Mouse (Mus musculus) T-helper 17 cell (primary cell): Measurements from ENCODE around the gene Spg11.
"Not testable (repeated sequence)": the region's sequence is repeated elsewhere in the genome, so short reads cannot be mapped to it uniquely, and the experiment has no call there.

Experiments used
- in situ Hi-C, 2 experiments: fragments of 300-600 bp; cut with MboI, MseI; formaldehyde crosslinking; loops; 1 replicate in 1 of 2; 2 replicates in 1 of 2; pipeline ENCODE4 v1.15.1; 2025; ENCODE audit warnings: high pct_unique_total_duplicates in 2 of 2

Gene Spg11

DNA sequence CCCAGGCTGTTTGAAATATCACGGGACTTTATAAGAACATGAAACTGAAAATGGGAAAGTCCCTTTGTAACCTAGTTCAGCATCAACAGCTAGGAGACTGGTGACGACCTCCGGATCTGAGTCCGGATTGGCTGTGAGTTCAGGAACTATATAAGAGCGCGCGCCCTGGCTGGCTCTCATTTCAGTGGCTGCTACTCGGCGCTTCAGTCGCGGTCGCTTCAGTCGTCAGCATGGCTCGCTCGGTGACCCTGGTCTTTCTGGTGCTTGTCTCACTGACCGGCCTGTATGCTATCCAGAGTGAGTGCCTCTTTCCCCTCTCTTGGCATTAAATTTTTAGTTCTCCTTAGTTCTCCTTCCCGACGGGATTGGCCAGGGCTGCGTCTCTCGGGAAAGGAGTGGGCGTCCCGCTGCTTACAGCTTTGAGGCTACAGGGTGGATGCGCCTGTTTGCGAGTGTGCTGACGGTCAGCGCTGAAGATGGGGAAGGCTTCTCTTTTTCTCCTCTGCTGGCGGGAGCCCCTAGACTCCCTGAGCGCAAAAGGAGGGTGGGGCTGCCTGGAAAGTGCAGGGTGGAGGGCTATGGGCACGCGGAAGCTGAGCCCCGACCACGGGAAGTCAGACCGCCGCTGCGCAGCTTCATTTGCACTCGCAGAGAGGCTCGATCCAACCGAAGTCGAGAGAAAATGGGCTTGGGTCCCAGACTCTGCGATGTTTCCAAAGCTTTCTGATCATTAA lies 29.5 kb upstream of the Spg11 start, which contains the start of gene B2m:
B2m (plus strand) TSS at position 179 of the 734 bp plus-strand sequence.
- in situ Hi-C loops, result loop anchor here in 1 of 2 experiments (10.0 kb wide), 1 partner anchor 1703 kb away; no protein-coding TSS in a partner anchor

- in situ Hi-C loops, result loop anchor here in 1 of 2 experiments (10.0 kb wide), 1 partner anchor 1702 kb away; no protein-coding TSS in a partner anchor
Observed at GRCm38 (mm10) chr2:122146687-122147086, 28.5 kb upstream of the Spg11 start.

- in situ Hi-C loops, result loop anchor here in 1 of 2 experiments (10.0 kb wide), 1 partner anchor 1701 kb away; no protein-coding TSS in a partner anchor
Observed at GRCm38 (mm10) chr2:122145756-122146155, 27.6 kb upstream of the Spg11 start.

GRCm38 (mm10) chr2:122143111-122143510 lies 24.9 kb upstream of the Spg11 start:
- in situ Hi-C loops, result loop anchor here in 1 of 2 experiments (10.0 kb wide), 1 partner anchor 1698 kb away; no protein-coding TSS in a partner anchor

DNA sequence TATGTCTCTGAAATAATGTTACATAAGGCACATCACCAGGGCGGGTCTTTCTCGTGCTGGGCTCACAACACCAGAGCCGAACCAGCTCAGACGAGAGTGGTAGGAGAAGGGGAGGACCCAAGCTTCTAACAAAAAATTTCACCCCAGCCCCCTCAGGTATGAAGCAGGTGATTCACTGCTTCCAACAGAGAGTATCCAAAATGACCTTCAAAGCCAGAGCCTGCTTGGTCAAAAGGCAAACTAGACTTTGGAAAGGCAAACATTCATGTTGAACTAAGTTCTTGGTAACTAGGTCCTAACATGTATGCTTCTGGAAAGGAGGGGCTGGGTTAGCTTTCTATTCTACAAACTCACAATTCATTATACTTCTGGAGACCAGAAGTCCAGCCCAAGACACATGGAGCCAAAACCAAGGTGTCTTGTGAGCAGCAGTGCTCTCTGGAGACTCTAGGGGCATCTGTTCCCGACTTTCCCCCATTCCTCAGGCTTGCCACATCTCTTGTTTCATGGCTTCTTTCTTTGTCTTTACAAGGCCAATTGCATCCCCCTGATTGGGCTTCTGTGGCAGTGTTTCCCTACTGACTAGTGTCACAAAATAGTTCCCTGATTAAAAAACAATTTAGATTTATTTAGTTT lies 23.3 kb upstream of the Spg11 start:
- in situ Hi-C loops, result loop anchor here in 1 of 2 experiments (10.0 kb wide), 1 partner anchor 1697 kb away; no protein-coding TSS in a partner anchor

GRCm38 (mm10) chr2:122140815-122141214 lies 22.6 kb upstream of the Spg11 start:
- in situ Hi-C loops, result loop anchor here in 1 of 2 experiments (10.0 kb wide), 1 partner anchor 1696 kb away; no protein-coding TSS in a partner anchor

DNA sequence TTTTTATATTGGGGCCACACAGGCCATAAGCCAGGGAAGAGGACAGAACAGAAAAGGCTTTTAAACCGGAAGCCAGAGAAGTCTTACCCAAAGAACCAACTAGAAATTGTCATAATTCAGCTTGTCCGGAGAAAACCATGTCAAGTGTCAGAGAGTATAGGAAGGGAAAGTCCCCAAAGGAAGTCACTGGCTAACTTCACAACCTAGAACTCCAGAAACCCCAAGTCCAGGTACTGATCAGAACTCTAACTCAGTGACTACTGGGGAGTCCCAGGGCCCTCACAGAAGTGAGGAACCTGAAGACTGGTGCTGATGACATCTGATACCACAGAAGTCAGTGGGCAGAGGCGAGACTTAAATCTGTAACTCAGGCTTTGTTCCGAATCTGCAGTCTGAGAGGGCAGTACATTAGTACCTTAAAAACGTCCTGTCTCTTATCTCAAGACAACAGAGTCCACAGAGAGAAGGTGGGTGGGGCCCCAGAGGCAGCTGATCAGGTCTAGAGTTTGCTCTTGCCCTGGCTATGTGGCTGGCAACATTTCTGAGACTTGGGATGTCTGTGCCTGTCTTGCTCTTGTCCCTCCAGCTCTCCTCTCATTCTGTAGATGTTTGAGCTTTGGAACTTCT lies 19.8 kb upstream of the Spg11 start:
- in situ Hi-C loops, result no loop called here

DNA sequence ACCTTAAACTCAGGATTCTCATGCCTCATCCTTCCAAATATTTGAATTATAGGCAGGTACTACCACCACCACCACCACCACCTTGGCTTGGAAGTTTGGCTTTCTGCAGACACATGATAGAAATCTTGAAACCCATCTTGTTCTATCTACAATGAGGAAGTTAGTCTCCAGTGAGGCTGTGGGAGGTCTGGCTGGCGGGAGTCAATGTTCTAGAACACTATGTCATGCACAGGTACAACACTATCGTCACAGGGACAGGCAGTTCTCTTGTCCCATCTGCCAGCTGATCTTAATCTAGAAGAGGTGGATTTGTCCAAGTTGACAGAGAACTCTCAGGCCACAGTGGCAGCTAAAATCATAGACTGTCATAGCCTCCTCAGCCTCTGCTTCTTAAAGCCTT lies 14.4 kb upstream of the Spg11 start:
- in situ Hi-C loops, result no loop called here

DNA sequence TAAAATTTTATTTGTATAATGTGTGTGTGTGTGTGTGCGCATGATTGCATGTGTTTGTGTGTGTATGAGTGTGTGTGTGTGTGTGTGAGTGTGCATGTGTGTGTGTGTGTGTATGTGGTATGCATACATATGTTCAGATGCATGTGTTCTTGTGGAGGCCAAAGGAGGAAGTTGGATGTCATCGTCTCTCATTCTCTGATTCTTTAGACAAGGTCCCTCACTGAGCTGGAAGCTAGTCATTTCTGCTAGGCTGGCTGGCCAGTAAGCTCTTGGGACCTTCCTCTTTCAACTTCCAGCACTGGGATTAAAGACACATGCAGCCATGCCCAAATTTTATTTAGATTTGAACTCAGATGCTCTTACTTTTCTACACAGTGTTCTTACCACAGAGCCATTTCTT lies 13.9 kb upstream of the Spg11 start:
- in situ Hi-C loops, result no loop called here

DNA sequence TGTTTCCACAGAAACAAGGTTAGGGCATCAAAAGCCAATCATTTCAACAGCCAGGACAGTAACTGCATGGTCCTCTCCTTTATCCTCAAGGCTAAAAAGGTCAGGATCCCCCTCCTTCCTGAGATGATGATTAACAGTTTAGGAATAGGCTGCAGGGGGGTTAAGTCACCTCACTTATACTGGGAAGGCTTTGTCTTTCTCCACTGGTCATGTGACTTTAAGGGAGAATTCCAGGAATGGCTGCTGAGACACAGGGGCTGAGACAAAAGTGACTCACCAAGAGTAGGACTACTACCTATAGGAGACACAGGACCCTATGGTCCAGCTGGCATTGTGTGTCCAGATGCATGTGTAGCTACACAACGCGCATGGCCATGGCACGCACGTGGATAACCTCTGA lies 9.4 kb upstream of the Spg11 start:
- in situ Hi-C loops, result no loop called here

DNA sequence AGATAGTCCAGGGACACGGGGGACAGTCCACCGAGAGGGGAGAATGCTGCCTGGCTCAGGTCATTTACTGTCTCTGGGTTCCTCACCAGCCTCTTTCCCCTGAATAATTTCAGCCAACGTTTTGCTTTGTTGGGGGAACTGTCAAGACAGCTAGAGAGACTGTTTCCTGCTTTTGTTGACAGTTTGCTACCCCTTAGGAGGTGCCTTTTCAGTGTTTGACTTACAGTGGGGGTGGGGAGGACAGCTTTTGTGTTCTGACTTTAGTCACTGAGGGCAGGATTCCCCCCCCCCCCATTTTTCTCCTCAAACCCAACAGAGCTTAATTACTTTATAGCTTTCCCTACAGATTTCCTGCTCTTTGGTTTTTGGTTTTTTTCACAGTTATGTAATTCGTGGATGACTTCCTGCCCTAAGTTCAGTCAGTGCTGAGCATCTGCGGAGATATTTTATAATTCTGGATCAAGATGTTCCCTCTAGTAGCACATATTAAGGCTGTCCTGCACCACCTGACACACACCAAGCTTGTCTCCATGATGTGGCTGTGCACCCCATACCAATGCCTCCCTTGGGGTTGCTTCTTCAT lies 8.7 kb upstream of the Spg11 start:
- in situ Hi-C loops, result no loop called here

- in situ Hi-C loops, result no loop called here
Observed at GRCm38 (mm10) chr2:122125680-122126572, 7.7 kb upstream of the Spg11 start.

DNA sequence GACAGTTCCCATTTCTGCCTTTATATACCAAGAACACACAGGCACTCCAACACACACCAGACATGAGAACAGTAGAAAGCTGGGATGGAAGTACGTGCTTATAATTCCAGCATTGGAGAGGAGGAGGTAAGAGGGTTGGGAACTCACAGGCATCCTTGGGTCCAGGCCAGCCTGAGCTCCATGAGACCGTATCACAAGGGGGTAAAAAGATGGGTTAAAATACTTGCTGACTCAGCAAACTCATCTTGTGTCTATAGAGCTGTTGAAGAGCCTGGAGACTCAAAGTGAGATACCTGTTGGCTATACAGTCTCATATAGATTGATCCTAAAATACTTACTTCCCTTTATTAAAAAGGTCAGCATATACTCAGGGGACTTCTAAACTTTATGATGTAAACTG lies 1.3 kb downstream of the Spg11 start:
- in situ Hi-C loops, result no loop called here

DNA sequence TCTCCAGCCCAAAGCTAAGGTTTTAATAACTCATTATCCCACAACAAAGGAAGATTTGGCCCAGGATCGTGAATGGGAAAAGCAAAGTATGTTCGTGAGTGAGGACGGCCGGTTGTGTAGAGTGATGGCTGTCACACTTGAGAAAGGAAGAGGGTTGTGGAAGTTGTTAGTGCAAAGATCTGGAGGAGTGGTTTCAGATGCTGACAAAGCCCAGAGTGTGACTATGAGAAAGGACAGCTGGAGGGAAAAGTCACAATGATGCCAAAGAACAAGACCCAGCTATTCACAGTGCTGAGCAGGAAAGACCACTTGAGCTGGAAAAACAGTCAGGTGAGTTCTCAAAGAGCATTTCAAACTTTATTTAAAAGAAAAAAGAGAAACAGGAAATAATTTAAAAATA lies 8.5 kb downstream of the Spg11 start:
- in situ Hi-C loops, result no loop called here

DNA sequence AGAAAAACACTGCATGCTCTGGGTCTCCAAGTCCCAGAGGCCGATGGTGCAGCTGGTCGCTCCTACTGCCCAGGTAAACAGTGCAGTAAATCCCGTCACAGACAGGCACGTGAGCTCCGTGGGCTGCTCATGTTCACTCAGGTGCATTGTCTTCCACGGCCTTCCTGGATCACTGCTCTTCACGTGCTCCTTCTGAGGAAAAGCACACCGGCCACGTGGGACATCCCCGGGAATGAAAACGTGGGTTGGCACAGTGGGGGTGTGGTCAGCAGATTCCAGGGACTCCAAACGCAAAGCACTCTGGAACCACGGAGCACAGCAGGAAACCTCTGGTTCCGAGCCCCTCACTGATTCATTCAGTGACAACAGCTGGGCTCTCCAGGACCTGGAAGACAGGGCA lies 10.1 kb downstream of the Spg11 start:
- in situ Hi-C loops, result no loop called here

- in situ Hi-C loops, result no loop called here
Observed at GRCm38 (mm10) chr2:122102070-122102469, 16.1 kb downstream of the Spg11 start.

DNA sequence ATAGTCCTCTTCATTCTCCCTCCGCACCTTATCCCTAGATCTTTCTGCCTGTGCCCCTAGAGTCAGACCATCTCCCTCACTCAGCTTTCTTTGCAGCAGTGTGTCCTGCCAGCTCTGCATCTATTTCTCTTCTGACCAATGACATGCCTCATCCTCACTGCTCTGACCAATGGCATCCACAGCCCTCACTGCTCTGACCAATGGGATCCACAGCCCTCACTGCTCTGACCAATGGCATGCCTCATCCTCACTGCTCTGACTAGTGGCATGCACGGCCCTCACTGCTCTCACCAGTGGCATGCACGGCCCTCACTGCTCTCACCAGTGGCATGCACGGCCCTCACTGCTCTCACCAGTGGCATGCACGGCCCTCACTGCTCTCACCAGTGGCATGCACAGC lies 20.5 kb downstream of the Spg11 start:
- in situ Hi-C loops, result not testable (repeated sequence)

- in situ Hi-C loops, result no loop called here
Observed at GRCm38 (mm10) chr2:122093844-122094243, 24.3 kb downstream of the Spg11 start.

DNA sequence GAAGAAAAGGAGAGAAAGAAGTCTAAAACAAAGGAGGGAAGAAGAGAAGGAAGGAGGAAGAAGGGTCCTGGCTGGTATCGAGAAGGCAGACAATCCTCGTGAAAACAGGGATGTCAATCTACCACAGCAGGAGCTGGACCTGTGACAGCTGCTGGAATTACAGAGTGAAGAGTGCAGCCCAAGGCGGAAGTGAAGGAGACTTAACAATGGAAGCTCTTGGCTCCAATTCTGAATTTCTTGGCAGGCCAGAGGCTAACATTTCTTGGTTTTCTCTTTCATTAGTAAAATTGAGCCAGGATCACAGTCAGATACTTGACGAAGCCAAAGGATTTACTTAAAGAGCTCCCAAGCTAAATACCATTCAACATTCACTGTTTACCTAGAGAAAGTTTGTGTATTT lies 31.7 kb downstream of the Spg11 start:
- in situ Hi-C loops, result no loop called here

- in situ Hi-C loops, result no loop called here
Observed at GRCm38 (mm10) chr2:122081728-122082456, 36.3 kb downstream of the Spg11 start.
